Mouse (Mus musculus) stomach, postnatal 0 days (tissue): ENCODE data around the gene Pcif1.

Experiments
- CTCF ChIP-seq: IDR thresholded peaks from 2 replicates; pipeline ENCODE4 v1.5.1; 2016; ENCODE audit warnings: antibody characterized with exemption, low read depth, mild to moderate bottlenecking, moderate library complexity
- EP300 ChIP-seq: optimal IDR thresholded peaks from 2 replicates; pipeline ENCODE3; 2016; ENCODE audit warnings: antibody characterized with exemption

DNA sequence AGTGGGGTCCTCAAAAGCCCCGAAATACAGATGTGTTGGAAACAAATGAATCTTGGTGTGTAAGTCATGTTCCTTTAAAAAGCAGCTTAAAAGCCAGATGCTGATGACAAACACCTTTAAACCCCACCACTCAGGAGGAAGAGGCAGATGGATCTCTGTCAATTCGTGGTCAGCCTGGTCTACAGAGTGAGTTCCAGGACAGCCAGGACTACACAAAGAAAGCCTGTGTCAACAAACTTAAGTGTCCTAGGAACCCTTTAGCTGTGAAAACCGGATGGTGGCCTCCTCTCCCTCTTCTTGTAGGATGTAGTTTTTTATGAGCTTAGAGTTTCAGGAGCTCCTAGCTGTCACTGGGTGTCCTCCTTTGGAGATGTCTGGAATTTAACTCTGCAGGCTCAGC is 5.5 kb upstream of the Pcif1 start:
- no peak for TF ChIP-seq CTCF
- TF ChIP-seq EP300: no peak
